Mouse (Mus musculus) lung, postnatal 10 days (tissue): ENCODE measurements at regions not wholly inside any gene's neighbourhood (a gene's known extent, or its start where the extent isn't known, plus 50 kb on each side); places are given as distances from the start of the nearest gene placed in this dataset.

Source experiments
- DNase-seq: peaks from one replicate; pipeline ENCODE4 v3.0.0; 2021

- no peak for DNase-seq
These were observed 149.9 kb downstream of the Map2k4 start for GRCm38 (mm10) chr11:65638211-65638610.

GRCm38 (mm10) chr11:65637206-65637605 is 150.9 kb downstream of the Map2k4 start:
- DNase-seq, result no peak

- DNase-seq, result no peak
These were observed 152.8 kb downstream of the Map2k4 start for GRCm38 (mm10) chr11:65635307-65635706.

- peak; percentile 65 for DNase-seq
These were observed 156.9 kb downstream of the Map2k4 start for GRCm38 (mm10) chr11:65631164-65631563.

GRCm38 (mm10) chr11:65630436-65630835 is 157.7 kb downstream of the Map2k4 start:
- no peak for DNase-seq

GRCm38 (mm10) chr11:65629320-65629719 is 158.8 kb downstream of the Map2k4 start:
- DNase-seq, result no peak

- DNase-seq, result no peak
These were observed 169.1 kb downstream of the Map2k4 start for GRCm38 (mm10) chr11:65618976-65619375.

- no peak for DNase-seq
These were observed 177.6 kb downstream of the Map2k4 start for GRCm38 (mm10) chr11:65610536-65610935.

GRCm38 (mm10) chr11:65609056-65609455 is 179.0 kb downstream of the Map2k4 start:
- no peak for DNase-seq

GRCm38 (mm10) chr11:65597298-65598076 is 190.6 kb downstream of the Map2k4 start:
- no peak for DNase-seq

- DNase-seq, result no peak
These were observed 199.6 kb downstream of the Map2k4 start for GRCm38 (mm10) chr11:65588491-65588890.

- peak; percentile 14 for DNase-seq
These were observed 220.3 kb downstream of the Map2k4 start for GRCm38 (mm10) chr11:65567831-65568230.

- no peak for DNase-seq
These were observed 229.9 kb downstream of the Map2k4 start for GRCm38 (mm10) chr11:65558236-65558635.

GRCm38 (mm10) chr11:65551073-65551472 is 237.0 kb downstream of the Map2k4 start:
- DNase-seq, result no peak

GRCm38 (mm10) chr11:65544281-65544680 is 243.8 kb downstream of the Map2k4 start:
- no peak for DNase-seq

- no peak for DNase-seq
These were observed 244.5 kb downstream of the Map2k4 start for GRCm38 (mm10) chr11:65543581-65543980.

GRCm38 (mm10) chr11:65537046-65537630 is 251.0 kb downstream of the Map2k4 start:
- peak; percentile 52 for DNase-seq

GRCm38 (mm10) chr11:65535726-65536442 is 252.2 kb downstream of the Map2k4 start:
- DNase-seq, result no peak

- no peak for DNase-seq
These were observed 257.4 kb downstream of the Map2k4 start for GRCm38 (mm10) chr11:65530744-65531143.

GRCm38 (mm10) chr11:65505106-65505865 is 235.5 kb upstream of the Myocd start:
- no peak for DNase-seq

GRCm38 (mm10) chr11:65497979-65498378 is 228.2 kb upstream of the Myocd start:
- no peak for DNase-seq

- DNase-seq, result no peak
These were observed 227.6 kb upstream of the Myocd start for GRCm38 (mm10) chr11:65497415-65497814.

GRCm38 (mm10) chr11:65495034-65495433 is 225.2 kb upstream of the Myocd start:
- DNase-seq, result no peak
